Mouse (Mus musculus) limb, embryonic 12.5 days (tissue): ENCODE data around the gene Pilrb1. TPM values are rescaled to one million over a fixed set of nuclear protein-coding genes. Genes with fewer than 3 reads are reported as not detected.

Experiments
- ATAC-seq: fragments of 200-750 bp; cut with Nextera tagmentation; 2 replicates; pipeline ENCODE4 v1.8.0; 2017; ENCODE audit warnings: low read depth, moderate TSS enrichment; ENCODE audit not compliant: insufficient number of reproducible peaks, insufficient read depth, low FRiP score, low TSS enrichment
- H3K27ac ChIP-seq: fragments of 300-500 bp; sonication (generic); 2 replicates; pipeline ENCODE4 v1.5.1; 2016; ENCODE audit warnings: mild to moderate bottlenecking, moderate library complexity
- H3K27me3 ChIP-seq: fragments of 300-500 bp; sonication (generic); 2 replicates; pipeline ENCODE4 v1.6.1; 2016; ENCODE audit warnings: mild to moderate bottlenecking, moderate library complexity
- H3K36me3 ChIP-seq: fragments of 300-500 bp; sonication (generic); 2 replicates; pipeline ENCODE4 v1.6.1; 2016; ENCODE audit warnings: mild to moderate bottlenecking, moderate library complexity
- H3K4me1 ChIP-seq: fragments of 300-500 bp; sonication (generic); replicated peaks from 2 replicates; pipeline ENCODE4 v1.6.1; 2016
- H3K4me2 ChIP-seq: fragments of 300-500 bp; sonication (generic); 2 replicates; pipeline ENCODE4 v1.6.1; 2016; ENCODE audit warnings: mild to moderate bottlenecking, moderate library complexity
- H3K4me3 ChIP-seq: fragments of 300-500 bp; sonication (generic); replicated peaks from 2 replicates; pipeline ENCODE4 v1.5.1; 2016; ENCODE audit warnings: mild to moderate bottlenecking
- H3K9ac ChIP-seq: fragments of 300-500 bp; sonication (generic); replicated peaks from 2 replicates; pipeline ENCODE4 v1.6.1; 2016; ENCODE audit warnings: mild to moderate bottlenecking, moderate library complexity
- H3K9me3 ChIP-seq: fragments of 300-500 bp; sonication (generic); 2 replicates; pipeline ENCODE4 v1.6.1; 2016; ENCODE audit warnings: mild to moderate bottlenecking, moderate library complexity
- WGBS: fragments of 180-500 bp; shearing (Covaris S2); methylation state at CpG from one replicate; pipeline ENCODE4 v1.1.7; 2016; 5-methylcytosine and 5-hydroxymethylcytosine counted together
- polyA plus RNA-seq: library from polyadenylated mRNA; unstranded; fragments of >200 nt; fragmentation: Nextera tagmentation; extraction: Ambion mirVana; gene quantifications from 2 replicates; pipeline ENCODE4 v1.2.1, GENCODE M21; 2016

Pilrb1 gene
- polyA plus RNA-seq, 1 experiment from 2014 or later = not detected

DNA sequence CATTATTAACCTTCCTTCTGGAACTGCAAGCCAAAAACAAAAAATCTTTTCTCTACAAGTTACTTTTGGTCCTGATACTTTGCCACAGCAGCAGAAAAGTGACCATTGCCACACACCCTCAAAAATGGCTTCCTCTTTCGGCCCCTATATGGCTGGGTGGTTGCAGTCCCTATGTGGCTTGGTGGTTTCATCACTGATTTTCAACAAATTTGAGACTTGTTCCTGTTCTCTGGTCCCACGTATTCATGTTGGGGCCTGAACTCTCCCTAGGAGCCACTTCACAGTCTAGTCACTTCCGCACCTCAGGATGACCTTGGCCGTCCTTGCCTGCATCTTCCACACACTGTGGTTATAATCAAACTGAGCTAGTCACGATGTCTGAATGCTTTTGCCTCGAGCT lies 29.2 kb downstream of the Pilrb1 start:
- 82% methylated on average over 6 of the region's 6 CpGs for WGBS
- Histone ChIP-seq H3K36me3 (no peaks in the 10 kb centered on the region), H3K4me2 (no peak overlapping the region), H3K27me3 (no peaks in the 10 kb centered on the region), H3K9me3 (no peaks in the 10 kb centered on the region), H3K9ac (no peak overlapping the region), H3K4me1 (no peaks in the 10 kb centered on the region), H3K4me3 (no peak overlapping the region), H3K27ac (no peak overlapping the region)
- ATAC-seq = no peak

- 59% methylated on average over 7 of the region's 7 CpGs for WGBS
- ATAC-seq = no peak
Measured at GRCm38 (mm10) chr5:137826421-137826820, 31.5 kb downstream of the Pilrb1 start.

GRCm38 (mm10) chr5:137825971-137826370 lies 31.9 kb downstream of the Pilrb1 start:
- Histone ChIP-seq H3K36me3 (no peaks in the 10 kb centered on the region), H3K4me3 (no peak overlapping the region), H3K4me1 (no peaks in the 10 kb centered on the region), H3K27me3 (no peaks in the 10 kb centered on the region), H3K27ac (no peak overlapping the region), H3K9me3 (no peaks in the 10 kb centered on the region), H3K4me2 (no peak overlapping the region), H3K9ac (no peak overlapping the region)
- 77% methylated on average over 2 of the region's 2 CpGs for WGBS
- no peak for ATAC-seq

More at GRCm38 (mm10) chr5:137826421-137826820, 31.5 kb downstream of the Pilrb1 start:
- Histone ChIP-seq H3K27me3 (no peaks in the 10 kb centered on the region), H3K36me3 (no peaks in the 10 kb centered on the region), H3K4me1 (no peaks in the 10 kb centered on the region), H3K9ac (no peak overlapping the region), H3K27ac (no peak overlapping the region), H3K4me2 (no peak overlapping the region), H3K4me3 (no peak overlapping the region), H3K9me3 (no peaks in the 10 kb centered on the region)

DNA sequence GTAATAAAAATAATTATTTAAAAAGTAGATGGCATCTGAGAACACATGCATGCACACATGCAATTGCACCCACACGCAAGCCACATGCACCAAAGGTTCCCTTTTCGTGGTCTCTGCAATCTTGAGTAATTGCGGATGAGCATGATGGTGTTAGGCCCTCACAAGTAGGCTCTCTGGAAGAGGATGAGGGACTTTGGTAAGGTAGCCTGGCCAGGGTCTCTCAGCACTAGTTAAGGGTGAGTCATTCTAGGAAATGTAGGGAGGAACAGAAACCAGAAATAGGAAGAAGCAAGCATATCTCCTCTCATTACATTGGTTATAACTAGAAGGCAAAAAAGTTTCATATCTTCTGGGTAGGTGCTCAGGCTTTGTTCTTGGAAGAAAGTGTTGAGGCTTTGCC lies 32.9 kb downstream of the Pilrb1 start:
- H3K9ac ChIP-seq = no peak overlapping the region
- no peak overlapping the region for H3K4me3 ChIP-seq
- no peak overlapping the region for H3K27ac ChIP-seq
- H3K27me3 ChIP-seq = no peaks in the 10 kb centered on the region
- ATAC-seq = no peak
- H3K4me1 ChIP-seq = no peaks in the 10 kb centered on the region
- H3K9me3 ChIP-seq = no peaks in the 10 kb centered on the region
- 92% methylated on average over 3 of the region's 3 CpGs for WGBS
- H3K4me2 ChIP-seq = no peak overlapping the region
- H3K36me3 ChIP-seq = no peaks in the 10 kb centered on the region

DNA sequence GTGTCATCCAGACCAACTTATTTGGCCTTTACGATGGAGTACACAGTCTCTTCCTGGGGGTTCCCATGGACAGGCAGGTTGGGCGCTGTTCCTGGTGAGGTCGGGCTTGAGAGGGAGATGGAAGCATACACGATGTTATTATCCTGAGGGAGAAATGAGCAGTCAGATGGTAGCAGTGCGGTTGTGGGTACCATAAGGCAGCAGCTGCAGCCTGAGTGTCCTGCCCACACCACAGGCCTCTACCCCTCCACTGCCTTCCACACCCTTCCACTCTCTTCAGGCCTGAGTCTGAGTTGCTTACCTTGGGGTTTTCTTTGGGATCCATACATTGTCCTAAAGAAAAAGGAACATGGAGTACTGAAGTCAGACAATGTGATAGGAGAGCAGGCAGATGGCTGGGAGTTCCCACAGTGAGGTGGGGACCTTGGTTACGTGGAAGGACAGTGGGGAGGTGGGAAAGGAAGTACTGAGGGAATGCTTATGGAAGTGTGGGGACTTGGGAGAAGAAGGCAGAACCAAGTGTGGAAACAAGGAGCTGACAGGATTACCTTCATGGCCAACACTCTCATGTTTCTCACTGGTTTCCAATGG lies 34.4 kb downstream of the Pilrb1 start:
- H3K4me2 ChIP-seq = no peak overlapping the region
- no peaks in the 10 kb centered on the region for H3K9me3 ChIP-seq
- ATAC-seq = no peak
- H3K9ac ChIP-seq = no peak overlapping the region
- H3K36me3 ChIP-seq = no peaks in the 10 kb centered on the region
- no peaks in the 10 kb centered on the region for H3K27me3 ChIP-seq
- H3K4me3 ChIP-seq = no peak overlapping the region
- WGBS = 87% methylated on average over 6 of the region's 6 CpGs
- no peaks in the 10 kb centered on the region for H3K4me1 ChIP-seq
- no peak overlapping the region for H3K27ac ChIP-seq

- WGBS = 81% methylated on average over 1 of the region's 1 CpGs
- Histone ChIP-seq H3K27ac (no peak overlapping the region), H3K9me3 (no peaks in the 10 kb centered on the region)
Measured at GRCm38 (mm10) chr5:137822602-137823001, 35.3 kb downstream of the Pilrb1 start.

GRCm38 (mm10) chr5:137822126-137822525 lies 35.8 kb downstream of the Pilrb1 start:
- Histone ChIP-seq H3K4me3 (no peak overlapping the region), H3K4me1 (no peaks in the 10 kb centered on the region), H3K27ac (no peak overlapping the region), H3K9me3 (no peaks in the 10 kb centered on the region), H3K36me3 (no peaks in the 10 kb centered on the region), H3K4me2 (no peak overlapping the region), H3K9ac (no peak overlapping the region), H3K27me3 (no peaks in the 10 kb centered on the region)
- WGBS = 69% methylated on average over 4 of the region's 4 CpGs
- ATAC-seq = no peak

More at GRCm38 (mm10) chr5:137822602-137823001, 35.3 kb downstream of the Pilrb1 start:
- no peak overlapping the region for H3K9ac ChIP-seq
- no peaks in the 10 kb centered on the region for H3K4me1 ChIP-seq
- no peak for ATAC-seq
- H3K27me3 ChIP-seq = no peaks in the 10 kb centered on the region
- H3K4me2 ChIP-seq = no peak overlapping the region
- no peak overlapping the region for H3K4me3 ChIP-seq
- no peaks in the 10 kb centered on the region for H3K36me3 ChIP-seq

DNA sequence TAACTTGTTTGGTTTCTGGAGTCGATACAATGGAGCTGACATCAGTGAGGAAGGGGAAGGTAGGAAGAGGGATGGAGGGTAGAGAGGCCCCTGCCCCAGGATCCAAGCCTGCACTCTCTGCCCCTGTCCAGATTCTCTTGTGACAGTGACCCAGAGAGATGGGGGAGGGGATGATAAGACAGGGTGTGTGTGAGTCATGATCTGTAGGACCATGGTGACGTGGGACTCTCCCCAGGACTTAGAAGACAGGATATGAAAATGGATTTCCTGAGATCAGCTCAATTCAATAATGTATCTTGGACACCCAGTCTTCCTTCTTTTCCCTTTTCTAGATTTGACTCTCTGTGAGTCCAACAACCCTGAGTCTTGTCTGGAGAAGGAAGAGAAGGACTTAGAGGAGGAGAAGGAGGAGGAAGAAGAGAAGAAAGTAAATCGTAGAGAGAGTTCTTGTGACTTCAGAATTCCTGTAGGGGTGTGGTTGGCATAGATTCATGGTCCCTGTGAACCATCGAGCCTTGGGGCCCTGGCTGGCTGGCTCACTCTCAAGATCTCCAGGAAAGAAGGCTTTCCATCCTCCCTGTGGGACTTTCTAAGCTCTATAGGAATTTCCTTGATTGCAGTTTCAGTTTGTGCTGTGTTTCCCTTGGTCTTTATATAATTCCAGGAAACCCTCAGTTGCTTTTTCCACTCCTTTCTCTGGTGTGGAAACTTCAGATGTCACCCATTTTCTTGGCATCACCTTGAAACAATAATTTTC lies 40.3 kb downstream of the Pilrb1 start:
- H3K27ac ChIP-seq = no peak overlapping the region
- 78% methylated on average over 4 of the region's 4 CpGs for WGBS

DNA sequence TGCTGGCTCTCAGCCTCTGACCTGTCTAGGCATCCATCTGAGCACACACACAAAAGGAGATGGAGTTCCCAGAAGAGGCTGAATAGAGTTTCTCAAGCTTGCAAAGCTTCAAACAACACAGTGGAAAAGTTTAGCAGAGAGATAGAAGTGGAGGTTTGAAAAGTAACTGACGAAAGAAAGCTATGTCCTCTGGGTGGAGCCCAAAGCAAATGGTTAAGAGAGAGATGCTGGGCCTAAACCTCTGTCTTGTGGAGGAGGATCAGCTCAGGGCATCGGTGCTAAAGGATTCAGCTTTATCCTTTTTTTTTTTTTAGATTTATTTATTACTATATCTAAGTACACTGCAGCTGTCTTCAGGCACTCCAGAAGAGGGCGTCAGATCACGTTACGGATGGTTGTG lies 49.6 kb downstream of the Pilrb1 start:
- Histone ChIP-seq H3K9me3 (no peaks in the 10 kb centered on the region), H3K27me3 (no peaks in the 10 kb centered on the region), H3K9ac (no peak overlapping the region), H3K36me3 (no peaks in the 10 kb centered on the region), H3K4me3 (no peak overlapping the region), H3K4me1 (no peaks in the 10 kb centered on the region), H3K27ac (no peak overlapping the region), H3K4me2 (no peak overlapping the region)
- ATAC-seq = no peak
- whole genome bisulfite sequencing = 88% methylated on average over 5 of the region's 5 CpGs

More for the DNA sequence above, 40.3 kb downstream of the Pilrb1 start:
- Histone ChIP-seq H3K27me3 (no peaks in the 10 kb centered on the region), H3K9me3 (no peaks in the 10 kb centered on the region), H3K4me2 (no peak overlapping the region), H3K9ac (no peak overlapping the region), H3K4me3 (no peak overlapping the region), H3K36me3 (no peaks in the 10 kb centered on the region), H3K4me1 (no peaks in the 10 kb centered on the region)
- ATAC-seq = no peak

DNA sequence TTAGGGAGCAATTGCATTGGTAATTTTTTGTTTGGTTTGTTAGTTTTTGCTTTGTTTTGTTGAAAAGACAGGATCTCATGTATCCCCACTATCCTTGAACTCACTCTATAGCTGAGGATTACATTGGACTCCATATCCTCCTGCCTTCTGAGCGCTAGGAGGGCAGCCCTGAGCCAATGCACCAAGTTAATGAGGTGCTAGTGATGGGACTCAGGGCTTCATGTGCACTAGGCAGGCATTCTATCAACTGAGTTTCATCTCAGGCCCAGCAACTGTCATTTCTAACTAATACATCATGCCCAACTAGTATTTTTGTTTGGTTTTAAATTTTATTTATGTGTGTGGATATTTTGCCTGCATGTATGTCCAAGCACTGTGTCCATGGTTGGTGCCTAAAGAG lies 51.7 kb downstream of the Pilrb1 start:
- Histone ChIP-seq H3K36me3 (no peaks in the 10 kb centered on the region), H3K4me3 (no peak overlapping the region), H3K9ac (no peak overlapping the region), H3K27ac (no peak overlapping the region), H3K4me1 (no peaks in the 10 kb centered on the region), H3K9me3 (no peaks in the 10 kb centered on the region), H3K4me2 (no peak overlapping the region), H3K27me3 (no peaks in the 10 kb centered on the region)
- 70% methylated on average over 1 of the region's 1 CpGs for WGBS
- no peak for ATAC-seq
